Mouse (Mus musculus) cerebellum, adult 2 months (tissue): ENCODE measurements at regions not wholly inside any gene's neighbourhood (a gene's known extent, or its start where the extent isn't known, plus 50 kb on each side); places are given as distances from the start of the nearest gene placed in this dataset.

Experiments used
- DNase-seq, 2 experiments: peaks; one replicate each; pipeline ENCODE4 v3.0.0; 2021
- H3K27ac ChIP-seq: fragments of 200-500 bp; 2 replicates; pipeline ENCODE4 v1.5.1; 2012; ENCODE audit warnings: low read length, control low read depth, inconsistent platforms; ENCODE audit not compliant: insufficient read depth
- H3K27me3 ChIP-seq: fragments of 200-500 bp; 2 replicates; pipeline ENCODE4 v1.6.1; 2012; ENCODE audit warnings: inconsistent platforms, mild to moderate bottlenecking, low read length, moderate library complexity; ENCODE audit not compliant: control insufficient read depth, insufficient read depth
- H3K4me1 ChIP-seq: fragments of 200-500 bp; 2 replicates; pipeline ENCODE4 v1.6.1; 2011; ENCODE audit warnings: low read length; ENCODE audit not compliant: control insufficient read depth, insufficient read depth
- H3K4me3 ChIP-seq: fragments of 200-500 bp; replicated peaks from 2 replicates; pipeline ENCODE3; 2011; ENCODE audit warnings: mild to moderate bottlenecking, low read depth, low read length, control low read depth; ENCODE audit not compliant: insufficient read depth
- CTCF ChIP-seq: fragments of 200-500 bp; IDR thresholded peaks from 2 replicates; pipeline ENCODE4 v1.5.1; 2011; ENCODE audit warnings: low read depth, mild to moderate bottlenecking, control low read depth, low read length, moderate library complexity, borderline replicate concordance; ENCODE audit not compliant: insufficient read depth
- POLR2A ChIP-seq: fragments of 200-500 bp; IDR thresholded peaks from 2 replicates; pipeline ENCODE4 v1.6.1; 2011; ENCODE audit warnings: low read length, control low read depth, borderline replicate concordance; ENCODE audit not compliant: insufficient read depth
- WGBS: fragments of 180-500 bp; shearing (Covaris S2); methylation state at CpG from one replicate; pipeline ENCODE4 v1.1.7; 2018; 5-methylcytosine and 5-hydroxymethylcytosine counted together

GRCm38 (mm10) chr7:123907946-123908840 is 74.5 kb upstream of the Hs3st4 start:
- peaks cover 3% of the 10 kb centered on the region; the same call in 1 of the 2 replicates for H3K4me1 ChIP-seq
- no peak overlapping the region for H3K27ac ChIP-seq
- no peak overlapping the region for H3K4me3 ChIP-seq
- no peak for TF ChIP-seq CTCF
- peak; percentile 84 to 93 for DNase-seq
- 13% methylated on average over 6 of the region's 6 CpGs for WGBS
- H3K27me3 ChIP-seq = no peaks in the 10 kb centered on the region

GRCm38 (mm10) chr7:123921461-123921860 is 61.2 kb upstream of the Hs3st4 start:
- Histone ChIP-seq H3K4me1 (peaks cover 5% of the 10 kb centered on the region; the same call in 1 of the 2 replicates), H3K4me3 (no peak overlapping the region), H3K27me3 (no peaks in the 10 kb centered on the region), H3K27ac (no peak overlapping the region)
- peak in 1 of 2 experiments; percentile 59 for DNase-seq
- TF ChIP-seq POLR2A (no peak), CTCF (no peak)
- 51% methylated on average over 2 of the region's 2 CpGs for WGBS

- no peaks in the 10 kb centered on the region for H3K27me3 ChIP-seq
- no peaks in the 10 kb centered on the region for H3K4me1 ChIP-seq
- no peak for DNase-seq
- WGBS = 37% methylated on average over 7 of the region's 7 CpGs
- H3K27ac ChIP-seq = no peak overlapping the region
- no peak for TF ChIP-seq CTCF
- TF ChIP-seq POLR2A = no peak
- no peak overlapping the region for H3K4me3 ChIP-seq
Measured at GRCm38 (mm10) chr7:123932486-123932885, 50.2 kb upstream of the Hs3st4 start.
